Mouse (Mus musculus) layer of hippocampus, adult 8-10 months (tissue): Measurements from ENCODE around the gene Znhit3. TPM values are rescaled to one million over a fixed set of nuclear protein-coding genes. Genes with fewer than 3 reads are reported as not detected.
"Not testable (repeated sequence)": the region's sequence is repeated elsewhere in the genome, so short reads cannot be mapped to it uniquely, and the experiment has no call there.

Experiments
- DNase-seq, 2 experiments: peaks; one replicate each; pipeline ENCODE4 v3.0.0; 2022; ENCODE audit warnings: low spot score in 2 of 2
- microRNA-seq, 2 experiments: library from miRNA; unstranded; fragments of <30 nt; microRNA quantifications; one replicate each; pipeline ENCODE4 v1.2.0; 2022
- total RNA-seq, 4 experiments: library from RNA; stranded (reverse); gene quantifications; 2 replicates each; pipeline ENCODE4 v1.2.4; 2022

Znhit3 gene
- total RNA-seq, 4 experiments from 2014 or later = 26.9 to 34.3 (median 31.1) TPM

DNA sequence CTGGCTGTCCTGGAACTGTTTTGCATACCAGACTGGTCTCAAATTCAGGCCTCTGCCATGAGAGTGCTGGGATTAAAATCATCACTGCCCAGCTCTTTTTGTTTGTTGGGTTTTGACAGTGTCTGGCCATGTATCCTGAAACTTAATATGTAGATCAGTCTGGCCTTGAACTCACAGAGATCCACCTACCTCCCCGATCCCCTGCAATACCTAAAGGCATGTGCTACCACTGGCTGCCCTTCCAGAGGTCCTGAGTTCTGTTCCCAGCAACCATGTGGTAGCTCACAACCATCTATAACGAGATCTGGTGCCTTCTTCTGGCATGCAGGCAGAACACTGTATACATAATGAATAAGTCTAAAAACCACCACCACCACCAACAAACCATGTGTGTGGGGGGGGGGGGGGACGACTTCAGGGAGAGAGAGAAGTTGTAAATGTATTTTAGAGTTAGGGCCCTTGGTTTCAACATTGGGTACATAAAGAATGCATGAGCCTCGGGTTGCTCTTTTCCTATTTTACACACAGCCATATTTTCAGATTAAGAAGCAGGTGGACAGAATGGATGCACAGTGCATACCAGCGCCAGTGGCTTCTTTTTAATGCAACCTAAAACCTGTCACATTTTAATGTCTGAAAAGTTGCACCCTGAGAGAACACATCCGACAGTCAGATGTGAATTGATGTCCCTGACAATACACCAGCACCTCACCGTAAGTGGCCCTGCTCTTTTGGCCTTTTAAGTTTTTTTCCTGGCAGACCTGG is 37.0 kb downstream of the Znhit3 start:
- DNase-seq = no peak

DNA sequence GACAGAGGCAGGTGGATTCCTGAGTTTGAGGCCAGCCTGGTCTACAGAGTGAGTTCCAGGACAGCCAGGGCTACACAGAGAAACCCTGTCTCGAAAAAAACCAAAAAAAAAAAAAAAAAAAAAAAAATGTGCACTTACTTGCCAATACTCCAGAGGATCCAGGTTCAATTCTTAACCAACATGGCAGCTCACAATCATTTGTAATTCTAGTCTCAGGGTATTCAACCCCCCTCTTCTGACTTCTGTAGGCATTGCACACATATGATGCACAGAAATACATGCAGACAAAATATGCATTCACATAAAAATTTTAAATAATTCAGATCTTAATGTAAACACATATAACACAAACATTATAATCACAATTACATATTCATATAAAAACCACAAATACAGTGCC is 40.1 kb downstream of the Znhit3 start:
- DNase-seq = not testable (repeated sequence)

GRCm38 (mm10) chr11:84873042-84873833 is 42.9 kb downstream of the Znhit3 start:
- no peak for DNase-seq

DNA sequence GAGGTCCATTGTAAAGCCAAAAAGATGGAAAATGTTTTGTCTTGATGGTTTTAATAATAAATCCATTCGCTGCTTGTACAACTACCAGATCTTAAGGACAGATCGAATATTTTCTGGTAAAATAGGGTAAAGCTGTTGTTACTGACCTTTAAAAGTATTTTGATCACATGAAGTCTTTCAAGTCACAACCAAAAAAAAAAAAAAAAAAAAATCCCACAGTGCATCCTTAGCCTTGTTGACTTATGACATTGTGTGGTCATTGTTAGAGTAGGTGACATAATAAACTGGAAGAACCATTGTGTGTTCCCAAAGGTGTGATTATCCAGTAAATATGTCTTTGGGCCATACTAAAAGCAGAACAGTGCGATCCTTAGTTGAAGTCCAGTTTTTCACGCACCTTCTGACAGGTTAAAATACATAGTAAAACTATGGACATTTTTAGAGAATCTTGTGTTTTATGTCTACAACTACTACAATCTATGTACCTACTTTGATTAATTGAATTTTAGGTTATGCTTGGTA is 44.6 kb downstream of the Znhit3 start:
- no peak for DNase-seq

GRCm38 (mm10) chr11:84871046-84871445 is 45.1 kb downstream of the Znhit3 start:
- no peak for DNase-seq

DNA sequence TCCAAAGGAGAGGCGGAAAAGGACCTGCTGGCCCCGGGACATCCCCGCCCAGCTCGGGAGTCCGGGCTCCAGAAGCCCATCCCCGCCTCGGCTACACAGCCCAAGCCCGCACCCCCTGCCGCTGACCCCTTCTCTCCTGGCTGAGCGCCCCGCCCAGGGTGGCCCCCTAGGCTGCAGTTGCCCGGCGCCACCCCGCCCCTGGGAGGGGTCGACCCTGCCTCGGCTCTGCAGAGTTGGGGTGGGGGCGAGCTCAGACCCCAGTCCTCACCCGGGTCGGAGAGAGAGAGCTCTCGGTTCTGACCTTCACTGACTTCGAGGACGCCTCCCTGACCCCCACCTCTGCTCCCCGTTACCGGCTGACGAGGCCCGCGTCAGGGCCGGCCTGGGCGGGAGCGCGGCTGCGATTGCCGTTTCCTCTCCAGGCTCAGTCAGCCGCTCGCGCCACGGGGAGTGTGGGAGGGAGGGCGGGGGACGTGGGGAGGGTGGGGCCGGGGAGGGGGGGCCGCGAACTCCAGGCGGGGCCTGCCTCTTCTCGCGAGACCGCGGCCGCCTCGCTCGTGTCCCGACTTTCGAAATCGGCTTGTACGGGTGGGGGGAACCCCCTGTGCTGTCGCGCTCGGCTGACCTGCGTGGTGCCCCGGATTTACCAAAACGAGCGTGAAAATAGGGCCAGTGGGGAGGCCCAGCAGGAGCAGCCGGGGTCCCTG is 45.7 kb downstream of the Znhit3 start, which contains the start of gene Ggnbp2:
TSS of gene Ggnbp2 (minus strand) at position 481 of the 707 bp plus-strand sequence.
- peak; percentile 85 to 88 for DNase-seq

DNA sequence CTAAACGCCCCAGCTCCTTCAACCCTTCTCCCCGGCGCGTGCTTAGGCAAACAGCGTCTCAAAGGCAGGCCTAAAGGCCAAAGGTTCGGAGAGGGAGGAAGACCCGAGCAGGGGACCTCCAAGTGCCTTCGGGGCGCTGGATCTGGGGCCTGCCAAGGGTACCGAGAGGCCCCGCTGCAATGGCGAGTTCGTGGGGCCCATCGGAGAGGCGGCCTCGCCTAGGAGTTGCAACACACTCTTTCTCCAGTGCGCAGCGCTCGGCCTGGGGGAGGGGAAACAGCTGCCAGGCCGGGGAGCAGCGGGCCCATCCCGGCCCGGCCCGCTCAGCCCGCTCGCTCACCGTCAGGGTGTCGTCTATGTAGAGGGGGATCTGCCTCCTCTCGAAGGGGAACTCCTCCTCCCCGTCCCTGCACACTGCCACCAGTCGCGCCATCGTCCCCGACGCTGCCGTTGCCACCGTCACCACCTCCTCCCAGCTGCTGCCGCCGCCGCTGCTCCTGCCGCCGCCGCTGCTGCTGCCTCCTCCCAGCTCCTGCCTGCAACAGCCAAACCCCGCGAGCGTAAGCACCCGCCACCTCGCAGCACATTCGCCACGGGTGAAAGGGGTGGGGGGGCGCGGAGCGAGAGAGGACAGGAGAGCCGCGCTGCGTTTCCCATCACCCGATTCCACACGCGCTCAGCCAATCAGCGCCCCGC is 46.5 kb downstream of the Znhit3 start:
- DNase-seq = peak; percentile 90 to 93

DNA sequence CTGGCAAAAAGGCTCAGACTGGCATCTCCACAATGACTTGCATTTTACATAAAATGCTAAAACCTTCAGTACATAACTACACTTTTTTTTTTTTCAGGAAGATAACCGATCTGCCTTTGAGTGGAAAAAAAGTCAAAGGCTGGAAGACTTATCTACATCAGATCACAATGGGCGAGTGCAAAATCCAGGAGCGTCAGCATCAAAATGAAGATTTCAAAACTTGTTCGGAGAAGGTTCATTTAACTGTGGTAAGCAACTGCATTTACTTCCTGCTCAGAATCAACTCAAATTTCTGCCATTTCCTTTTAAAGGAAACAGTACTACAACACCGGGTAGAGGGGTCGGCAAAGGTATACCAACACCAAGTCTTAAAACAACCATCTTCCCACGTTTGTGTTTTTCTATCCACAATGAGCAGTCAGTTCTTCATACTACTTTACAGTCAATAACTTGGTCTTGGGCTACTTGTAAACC is 47.3 kb downstream of the Znhit3 start:
- no peak for DNase-seq

DNA sequence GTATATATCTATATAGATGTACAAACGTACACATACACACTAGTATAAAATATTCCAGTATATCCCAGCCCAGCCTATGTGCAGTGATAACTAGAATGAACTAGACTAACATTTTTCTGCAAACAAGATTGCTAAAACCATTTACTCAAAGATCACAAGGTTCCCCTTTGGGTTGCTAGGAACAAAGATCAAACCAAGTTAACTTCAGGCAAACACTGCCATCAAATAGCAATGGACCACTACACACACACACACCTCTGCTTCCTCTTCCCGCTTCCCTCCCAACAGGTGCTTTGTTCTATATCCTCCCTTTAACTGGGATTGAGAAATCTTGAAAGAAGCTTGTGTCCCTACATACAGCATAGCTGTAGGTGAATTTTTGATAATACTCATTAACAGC is 48.6 kb downstream of the Znhit3 start:
- DNase-seq = no peak

DNA sequence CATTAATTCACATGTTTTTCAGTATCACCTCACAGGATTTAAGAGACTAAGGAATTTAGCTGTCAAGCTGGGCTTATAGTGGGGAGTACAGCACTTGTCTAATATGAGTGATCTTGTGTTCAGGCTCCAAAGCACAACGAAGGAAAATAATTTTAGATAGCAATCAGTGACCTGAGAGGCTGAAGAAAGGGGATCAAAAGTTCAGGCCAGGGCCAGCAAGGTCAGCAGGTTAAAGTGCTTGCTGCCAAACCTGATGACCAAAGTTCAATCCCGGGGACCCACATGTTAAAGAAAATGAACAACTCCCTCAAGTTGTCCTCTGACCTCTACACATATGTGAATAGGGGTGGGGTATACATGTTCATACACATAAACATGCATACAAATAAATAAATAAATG is 50.9 kb downstream of the Znhit3 start:
- DNase-seq = no peak

Small RNAs within 50 kb of the gene (microRNA-seq; reads per million reads assigned to microRNA genes)
- 0 reads per million in 2 experiments for gene Gm23564

Other genes starting within 250 kb of the Znhit3 start
- 10 to 100 TPM; 10.5 to 15.0 (median 10.6) TPM for gene Mrm1, start 96.9 kb downstream of the Znhit3 start, total RNA-seq
- gene Dhrs11, start 87.4 kb downstream of the Znhit3 start, total RNA-seq = 1 to 10 TPM; 5.6 to 8.5 (median 6.5) TPM
- gene Ggnbp2, start 45.5 kb downstream of the Znhit3 start, total RNA-seq = 100 to 1,000 TPM in 1 of 4 experiments, 10 to 100 TPM in 3; 91.1 to 104 (median 95.4) TPM
- 10 to 100 TPM in 1 of 4 experiments, 1 to 10 TPM in 3; 8.5 to 14.4 (median 9.0) TPM for gene Myo19, start 36.2 kb downstream of the Znhit3 start, total RNA-seq
- 1 to 10 TPM; 6.9 to 7.8 (median 7.6) TPM for gene Pigw, start 36.1 kb downstream of the Znhit3 start, total RNA-seq
- gene Car4, start 41.4 kb upstream of the Znhit3 start, total RNA-seq = 10 to 100 TPM; 54.6 to 84.1 (median 66.1) TPM
- 10 to 100 TPM; 77.9 to 96.7 (median 89.4) TPM for gene Usp32, start 223.8 kb upstream of the Znhit3 start, total RNA-seq